Mouse (Mus musculus): ENCODE measurements around the gene Rapgef4. TPM values are rescaled to one million over a fixed set of nuclear protein-coding genes. Genes with fewer than 3 reads are reported as not detected.

Gene Rapgef4
- polyA plus RNA-seq, 1 experiment = 8.1 TPM

GRCm38 (mm10) chr2:72039522-72040045 lies 58.5 kb downstream of the Rapgef4 start:
- TF ChIP-seq POLR2A (IDR thresholded peaks at IDR 0.05; ENCODE audit: control insufficient read depth, low read depth, low read length) = no peak
- no peak for TF ChIP-seq CTCF (IDR thresholded peaks at IDR 0.05; ENCODE audit: control insufficient read depth, insufficient read depth, insufficient replicate concordance, low read depth, low read length)
- H3K36me3 ChIP-seq (ENCODE audit: control insufficient read depth, insufficient read depth, low read length) = no peaks in the 10 kb centered on the region
- H3K4me3 ChIP-seq (ENCODE audit: control insufficient read depth, low read depth, low read length) = no peak overlapping the region
- no peaks in the 10 kb centered on the region for H3K27me3 ChIP-seq (ENCODE audit: control insufficient read depth, insufficient read depth, low read length)
- no peaks in the 10 kb centered on the region for H3K4me1 ChIP-seq (ENCODE audit: control insufficient read depth, insufficient read depth, low read length)
- H3K27ac ChIP-seq (ENCODE audit: control insufficient read depth, insufficient read depth, low read depth, low read length) = no peak overlapping the region

DNA sequence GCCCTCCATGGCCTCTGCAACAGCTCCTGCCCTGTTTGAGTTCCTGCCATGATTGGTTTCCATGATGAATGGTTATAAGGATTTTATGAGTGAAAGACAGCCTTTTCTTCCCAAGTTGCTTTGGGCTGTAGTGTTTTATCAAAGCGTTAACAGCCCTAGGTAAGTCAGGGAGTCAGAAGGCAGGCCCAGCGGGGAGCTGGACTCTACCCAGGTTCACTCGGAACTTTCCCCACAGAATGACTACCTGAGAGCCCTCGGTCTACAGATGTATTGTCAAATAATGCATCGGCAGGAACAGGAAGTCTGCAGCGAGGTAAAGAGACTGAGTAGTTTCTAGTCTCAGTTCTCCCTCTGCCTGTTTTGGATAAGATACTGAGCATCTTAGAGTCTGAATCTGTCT lies 60.0 kb downstream of the Rapgef4 start:
- no peak for TF ChIP-seq POLR2A (IDR thresholded peaks at IDR 0.05; ENCODE audit: control insufficient read depth, low read depth, low read length)
- no peak for TF ChIP-seq CTCF (IDR thresholded peaks at IDR 0.05; ENCODE audit: control insufficient read depth, insufficient read depth, insufficient replicate concordance, low read depth, low read length)
- H3K4me3 ChIP-seq (ENCODE audit: control insufficient read depth, low read depth, low read length) = no peak overlapping the region
- no peaks in the 10 kb centered on the region for H3K27me3 ChIP-seq (ENCODE audit: control insufficient read depth, insufficient read depth, low read length)
- H3K27ac ChIP-seq (ENCODE audit: control insufficient read depth, insufficient read depth, low read depth, low read length) = no peak overlapping the region
- H3K36me3 ChIP-seq (ENCODE audit: control insufficient read depth, insufficient read depth, low read length) = no peaks in the 10 kb centered on the region
- H3K4me1 ChIP-seq (ENCODE audit: control insufficient read depth, insufficient read depth, low read length) = no peaks in the 10 kb centered on the region

GRCm38 (mm10) chr2:72042093-72042492 lies 61.1 kb downstream of the Rapgef4 start:
- Histone ChIP-seq H3K36me3 (ENCODE audit: control insufficient read depth, insufficient read depth, low read length) (no peaks in the 10 kb centered on the region), H3K4me3 (ENCODE audit: control insufficient read depth, low read depth, low read length) (no peak overlapping the region), H3K27ac (ENCODE audit: control insufficient read depth, insufficient read depth, low read depth, low read length) (no peak overlapping the region), H3K4me1 (ENCODE audit: control insufficient read depth, insufficient read depth, low read length) (no peaks in the 10 kb centered on the region), H3K27me3 (ENCODE audit: control insufficient read depth, insufficient read depth, low read length) (no peaks in the 10 kb centered on the region)
- TF ChIP-seq CTCF (IDR thresholded peaks at IDR 0.05; ENCODE audit: control insufficient read depth, insufficient read depth, insufficient replicate concordance, low read depth, low read length) = peak; percentile 70; the same call in 1 of the 2 replicates
- no peak for TF ChIP-seq POLR2A (IDR thresholded peaks at IDR 0.05; ENCODE audit: control insufficient read depth, low read depth, low read length)

DNA sequence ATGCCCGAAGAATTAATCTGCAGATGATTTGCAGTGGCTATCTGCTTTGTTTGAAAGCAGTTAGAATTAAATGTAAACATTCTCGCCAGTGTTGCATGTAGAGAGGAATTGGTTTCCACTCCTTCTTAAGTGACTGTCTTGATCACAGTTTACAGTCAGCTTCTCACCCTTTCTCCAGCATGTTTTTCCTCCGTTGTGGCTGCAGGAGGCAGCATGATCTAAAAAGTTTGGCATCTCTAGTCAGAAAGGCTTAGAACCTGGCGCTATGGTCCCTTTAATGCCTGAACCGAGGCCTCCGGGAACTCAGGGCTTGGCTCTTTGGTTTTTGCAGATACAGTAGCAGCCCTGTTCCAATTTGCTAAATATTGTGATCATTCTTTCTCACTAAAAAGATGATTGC lies 63.2 kb downstream of the Rapgef4 start:
- Histone ChIP-seq H3K4me3 (ENCODE audit: control insufficient read depth, low read depth, low read length) (no peak overlapping the region), H3K4me1 (ENCODE audit: control insufficient read depth, insufficient read depth, low read length) (no peaks in the 10 kb centered on the region), H3K36me3 (ENCODE audit: control insufficient read depth, insufficient read depth, low read length) (no peaks in the 10 kb centered on the region), H3K27me3 (ENCODE audit: control insufficient read depth, insufficient read depth, low read length) (no peaks in the 10 kb centered on the region), H3K27ac (ENCODE audit: control insufficient read depth, insufficient read depth, low read depth, low read length) (no peak overlapping the region)
- TF ChIP-seq POLR2A (IDR thresholded peaks at IDR 0.05; ENCODE audit: control insufficient read depth, low read depth, low read length) = no peak
- no peak for TF ChIP-seq CTCF (IDR thresholded peaks at IDR 0.05; ENCODE audit: control insufficient read depth, insufficient read depth, insufficient replicate concordance, low read depth, low read length)

GRCm38 (mm10) chr2:72045024-72045423 lies 64.0 kb downstream of the Rapgef4 start:
- H3K27me3 ChIP-seq (ENCODE audit: control insufficient read depth, insufficient read depth, low read length) = no peaks in the 10 kb centered on the region
- TF ChIP-seq CTCF (IDR thresholded peaks at IDR 0.05; ENCODE audit: control insufficient read depth, insufficient read depth, insufficient replicate concordance, low read depth, low read length) (no peak), POLR2A (IDR thresholded peaks at IDR 0.05; ENCODE audit: control insufficient read depth, low read depth, low read length) (no peak)
- no peak overlapping the region for H3K4me3 ChIP-seq (ENCODE audit: control insufficient read depth, low read depth, low read length)

GRCm38 (mm10) chr2:72045659-72046058 lies 64.6 kb downstream of the Rapgef4 start:
- H3K36me3 ChIP-seq (ENCODE audit: control insufficient read depth, insufficient read depth, low read length) = no peaks in the 10 kb centered on the region
- no peaks in the 10 kb centered on the region for H3K27me3 ChIP-seq (ENCODE audit: control insufficient read depth, insufficient read depth, low read length)
- no peak for TF ChIP-seq POLR2A (IDR thresholded peaks at IDR 0.05; ENCODE audit: control insufficient read depth, low read depth, low read length)
- TF ChIP-seq CTCF (IDR thresholded peaks at IDR 0.05; ENCODE audit: control insufficient read depth, insufficient read depth, insufficient replicate concordance, low read depth, low read length) = no peak
- no peaks in the 10 kb centered on the region for H3K4me1 ChIP-seq (ENCODE audit: control insufficient read depth, insufficient read depth, low read length)
- H3K4me3 ChIP-seq (ENCODE audit: control insufficient read depth, low read depth, low read length) = no peak overlapping the region
- H3K27ac ChIP-seq (ENCODE audit: control insufficient read depth, insufficient read depth, low read depth, low read length) = no peak overlapping the region

More at GRCm38 (mm10) chr2:72045024-72045423, 64.0 kb downstream of the Rapgef4 start:
- Histone ChIP-seq H3K36me3 (ENCODE audit: control insufficient read depth, insufficient read depth, low read length) (no peaks in the 10 kb centered on the region), H3K4me1 (ENCODE audit: control insufficient read depth, insufficient read depth, low read length) (no peaks in the 10 kb centered on the region), H3K27ac (ENCODE audit: control insufficient read depth, insufficient read depth, low read depth, low read length) (no peak overlapping the region)

DNA sequence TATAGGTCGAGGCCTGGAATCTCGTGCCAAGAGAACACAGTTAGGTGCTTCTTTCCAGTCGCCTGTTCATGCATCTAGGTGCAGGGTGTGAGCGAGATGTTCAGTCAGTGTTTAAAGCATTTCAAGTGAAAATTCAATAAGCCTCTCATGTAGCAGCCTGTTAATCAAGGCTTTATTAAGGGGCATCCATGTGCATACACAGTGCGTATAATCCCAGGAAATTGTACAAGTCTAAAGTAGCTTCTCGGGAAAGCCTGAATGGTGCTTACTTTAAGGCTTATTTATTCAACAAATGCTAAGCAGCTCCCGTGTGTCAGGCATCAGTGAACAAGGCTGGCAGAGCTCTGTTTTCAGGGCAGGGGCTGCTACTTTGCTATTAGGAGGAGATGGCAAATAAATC lies 69.4 kb downstream of the Rapgef4 start:
- Histone ChIP-seq H3K4me3 (ENCODE audit: control insufficient read depth, low read depth, low read length) (no peak overlapping the region), H3K27me3 (ENCODE audit: control insufficient read depth, insufficient read depth, low read length) (no peaks in the 10 kb centered on the region), H3K27ac (ENCODE audit: control insufficient read depth, insufficient read depth, low read depth, low read length) (no peak overlapping the region), H3K36me3 (ENCODE audit: control insufficient read depth, insufficient read depth, low read length) (no peaks in the 10 kb centered on the region), H3K4me1 (ENCODE audit: control insufficient read depth, insufficient read depth, low read length) (no peaks in the 10 kb centered on the region)
- TF ChIP-seq CTCF (IDR thresholded peaks at IDR 0.05; ENCODE audit: control insufficient read depth, insufficient read depth, insufficient replicate concordance, low read depth, low read length) = no peak
- no peak for TF ChIP-seq POLR2A (IDR thresholded peaks at IDR 0.05; ENCODE audit: control insufficient read depth, low read depth, low read length)

- Histone ChIP-seq H3K4me3 (ENCODE audit: control insufficient read depth, low read depth, low read length) (peak overlapping the region; percentile 15), H3K27me3 (ENCODE audit: control insufficient read depth, insufficient read depth, low read length) (no peaks in the 10 kb centered on the region), H3K36me3 (ENCODE audit: control insufficient read depth, insufficient read depth, low read length) (no peaks in the 10 kb centered on the region), H3K4me1 (ENCODE audit: control insufficient read depth, insufficient read depth, low read length) (no peaks in the 10 kb centered on the region), H3K27ac (ENCODE audit: control insufficient read depth, insufficient read depth, low read depth, low read length) (no peak overlapping the region)
- TF ChIP-seq CTCF (IDR thresholded peaks at IDR 0.05; ENCODE audit: control insufficient read depth, insufficient read depth, insufficient replicate concordance, low read depth, low read length) = no peak
- TF ChIP-seq POLR2A (IDR thresholded peaks at IDR 0.05; ENCODE audit: control insufficient read depth, low read depth, low read length) = no peak
Observed at GRCm38 (mm10) chr2:72054280-72054679, 73.2 kb downstream of the Rapgef4 start.
